Mouse (Mus musculus): ENCODE measurements at regions not wholly inside any gene's neighbourhood (a gene's known extent, or its start where the extent isn't known, plus 50 kb on each side); places are given as distances from the start of the nearest gene placed in this dataset.

DNA sequence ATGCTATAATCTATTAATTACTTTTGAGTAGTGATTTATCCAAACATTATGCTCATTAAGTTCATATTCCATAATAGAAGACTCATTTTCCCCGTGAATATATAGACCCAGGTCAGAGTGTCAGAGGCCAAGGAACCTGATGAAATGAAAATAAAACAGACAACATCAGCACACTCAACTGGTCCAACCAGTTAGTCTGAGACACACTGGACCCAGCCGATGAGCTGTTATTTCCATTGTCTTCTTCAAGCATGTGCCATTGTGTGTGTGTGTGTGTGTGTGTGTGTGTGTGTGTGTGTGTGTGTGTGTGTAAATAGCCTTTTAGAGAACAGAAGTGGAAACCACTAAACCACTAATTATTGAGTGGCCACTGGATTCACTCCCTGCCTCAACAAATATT is 202.6 kb downstream of the Gm826 start:
- no peak for TF ChIP-seq CTCF (IDR thresholded peaks at IDR 0.05; ENCODE audit: borderline replicate concordance, insufficient read depth, low read depth, low read length)
- no peak for TF ChIP-seq POLR2A (IDR thresholded peaks at IDR 0.05; ENCODE audit: borderline replicate concordance, insufficient read depth, low read length)
